Mouse (Mus musculus) midbrain, embryonic 14.5 days (tissue): ENCODE measurements around the gene Olfr461. TPM values are rescaled to one million over a fixed set of nuclear protein-coding genes. Genes with fewer than 3 reads are reported as not detected.
"Not testable (repeated sequence)": the region's sequence is repeated elsewhere in the genome, so short reads cannot be mapped to it uniquely, and the experiment has no call there.

Experiments used
- ATAC-seq: fragments of 200-750 bp; cut with Nextera tagmentation; 2 replicates; pipeline ENCODE4 v1.8.0; 2017; ENCODE audit warnings: moderate number of reproducible peaks, moderate library complexity; ENCODE audit not compliant: low FRiP score, low TSS enrichment
- DNase-seq: peaks from one replicate; pipeline ENCODE4 v3.0.0-alpha.2; 2015
- H3K27ac ChIP-seq: fragments of 300-500 bp; sonication (generic); replicated peaks from 2 replicates; pipeline ENCODE4 v1.5.1; 2014; ENCODE audit warnings: mild to moderate bottlenecking, low read depth, low read length, moderate library complexity
- H3K27me3 ChIP-seq: fragments of 300-500 bp; sonication (generic); 2 replicates; pipeline ENCODE4 v1.6.1; 2014; ENCODE audit warnings: low read length, control low read depth, mixed read lengths; ENCODE audit not compliant: control insufficient read depth, insufficient read depth
- H3K36me3 ChIP-seq: fragments of 300-500 bp; sonication (generic); 2 replicates; pipeline ENCODE4 v1.6.1; 2014; ENCODE audit warnings: low read length, control low read depth; ENCODE audit not compliant: control insufficient read depth, insufficient read depth
- H3K4me1 ChIP-seq: fragments of 300-500 bp; sonication (generic); 2 replicates; pipeline ENCODE4 v1.6.1; 2014; ENCODE audit warnings: mild to moderate bottlenecking, antibody characterized with exemption, low read length, control low read depth; ENCODE audit not compliant: control insufficient read depth, insufficient read depth
- H3K4me2 ChIP-seq: fragments of 300-500 bp; sonication (generic); 2 replicates; pipeline ENCODE4 v1.6.1; 2014; ENCODE audit warnings: mild to moderate bottlenecking, low read length, moderate library complexity
- H3K4me3 ChIP-seq: fragments of 300-500 bp; sonication (generic); replicated peaks from 2 replicates; pipeline ENCODE4 v1.5.1; 2014; ENCODE audit warnings: low read depth, low read length
- H3K9ac ChIP-seq: fragments of 300-500 bp; sonication (generic); replicated peaks from 2 replicates; pipeline ENCODE4 v1.6.1; 2014; ENCODE audit warnings: mild to moderate bottlenecking, low read length, moderate library complexity
- H3K9me3 ChIP-seq: fragments of 300-500 bp; sonication (generic); 2 replicates; pipeline ENCODE4 v1.6.1; 2016; ENCODE audit warnings: low read length, control low read depth, mixed read lengths; ENCODE audit not compliant: control insufficient read depth
- WGBS: fragments of 180-500 bp; shearing (Covaris S2); extraction: QIAGEN DNeasy Blood & Tissue Kit; methylation state at CpG from one replicate; pipeline ENCODE4 v1.1.7; 2014; 5-methylcytosine and 5-hydroxymethylcytosine counted together
- polyA plus RNA-seq: library from polyadenylated mRNA; unstranded; fragments of >200 nt; fragmentation: Nextera tagmentation; extraction: Ambion mirVana; gene quantifications from 2 replicates; pipeline ENCODE4 v1.2.1, GENCODE M21; 2014

The Olfr461 gene
- polyA plus RNA-seq: 0.15 and 0.16 TPM in 2 replicates

GRCm38 (mm10) chr6:40554950-40555349, at the start of gene Olfr461:
TSS of gene Olfr461 (minus strand) at chr6:40555050.
- ATAC-seq (no peak), DNase-seq (no peak)
- H3K4me2 ChIP-seq: no peak within 1 kb of the TSS
- no peak within 1 kb of the TSS for H3K4me3 ChIP-seq
- 83% methylated on average over 2 of the region's 2 CpGs for WGBS
- no peak within 1 kb of the TSS for H3K9ac ChIP-seq
- no peaks in the 10 kb centered on the region for H3K9me3 ChIP-seq
- no peaks in the 10 kb centered on the region for H3K4me1 ChIP-seq
- H3K27ac ChIP-seq: no peak within 1 kb of the TSS
- H3K27me3 ChIP-seq: no peaks in the 10 kb centered on the region
- no peaks in the 10 kb centered on the region for H3K36me3 ChIP-seq

- not testable (repeated sequence) for H3K4me1 ChIP-seq, H3K4me2 ChIP-seq, H3K4me3 ChIP-seq, H3K36me3 ChIP-seq, ATAC-seq, DNase-seq, H3K27me3 ChIP-seq, H3K27ac ChIP-seq, H3K9me3 ChIP-seq, H3K9ac ChIP-seq
- WGBS: 28% methylated on average over 4 of the region's 4 CpGs
Observed at GRCm38 (mm10) chr6:40598546-40598945, 43.7 kb upstream of the Olfr461 start.

GRCm38 (mm10) chr6:40594804-40595550, 40.1 kb upstream of the Olfr461 start:
- Histone ChIP-seq H3K27ac (no peak overlapping the region), H3K9ac (no peak overlapping the region), H3K9me3 (no peaks in the 10 kb centered on the region), H3K4me3 (no peak overlapping the region), H3K36me3 (no peaks in the 10 kb centered on the region), H3K4me2 (no peak overlapping the region), H3K27me3 (no peaks in the 10 kb centered on the region), H3K4me1 (no peaks in the 10 kb centered on the region)
- no peak for ATAC-seq
- 80% methylated on average over 3 of the region's 3 CpGs for WGBS
- DNase-seq: no peak

GRCm38 (mm10) chr6:40588346-40588745, 33.5 kb upstream of the Olfr461 start:
- no peak overlapping the region for H3K9ac ChIP-seq
- H3K4me2 ChIP-seq: no peak overlapping the region
- no peaks in the 10 kb centered on the region for H3K27me3 ChIP-seq
- no peak overlapping the region for H3K4me3 ChIP-seq
- no peak overlapping the region for H3K27ac ChIP-seq
- WGBS: 94% methylated on average over 2 of the region's 2 CpGs
- ATAC-seq: no peak
- DNase-seq: no peak
- H3K4me1 ChIP-seq: no peaks in the 10 kb centered on the region
- no peaks in the 10 kb centered on the region for H3K36me3 ChIP-seq
- no peaks in the 10 kb centered on the region for H3K9me3 ChIP-seq

GRCm38 (mm10) chr6:40585645-40586044, 30.8 kb upstream of the Olfr461 start, which contains the start of gene Clec5a:
TSS of gene Clec5a (minus strand) at chr6:40585821.
- Histone ChIP-seq H3K4me2 (no peak within 1 kb of the TSS), H3K27ac (no peak within 1 kb of the TSS), H3K36me3 (no peaks in the 10 kb centered on the region), H3K9me3 (no peaks in the 10 kb centered on the region), H3K4me1 (no peaks in the 10 kb centered on the region), H3K4me3 (no peak within 1 kb of the TSS), H3K9ac (no peak within 1 kb of the TSS), H3K27me3 (no peaks in the 10 kb centered on the region)
- 87% methylated on average over 5 of the region's 5 CpGs for WGBS
- ATAC-seq (no peak), DNase-seq (no peak)

GRCm38 (mm10) chr6:40584336-40584735, 29.5 kb upstream of the Olfr461 start:
- H3K27me3 ChIP-seq: no peaks in the 10 kb centered on the region
- H3K4me1 ChIP-seq: no peaks in the 10 kb centered on the region
- H3K27ac ChIP-seq: no peak overlapping the region
- WGBS: 93% methylated on average over 6 of the region's 6 CpGs
- no peak overlapping the region for H3K4me3 ChIP-seq
- no peak overlapping the region for H3K4me2 ChIP-seq
- ATAC-seq (no peak), DNase-seq (no peak)
- no peaks in the 10 kb centered on the region for H3K9me3 ChIP-seq
- no peak overlapping the region for H3K9ac ChIP-seq
- H3K36me3 ChIP-seq: no peaks in the 10 kb centered on the region

DNA sequence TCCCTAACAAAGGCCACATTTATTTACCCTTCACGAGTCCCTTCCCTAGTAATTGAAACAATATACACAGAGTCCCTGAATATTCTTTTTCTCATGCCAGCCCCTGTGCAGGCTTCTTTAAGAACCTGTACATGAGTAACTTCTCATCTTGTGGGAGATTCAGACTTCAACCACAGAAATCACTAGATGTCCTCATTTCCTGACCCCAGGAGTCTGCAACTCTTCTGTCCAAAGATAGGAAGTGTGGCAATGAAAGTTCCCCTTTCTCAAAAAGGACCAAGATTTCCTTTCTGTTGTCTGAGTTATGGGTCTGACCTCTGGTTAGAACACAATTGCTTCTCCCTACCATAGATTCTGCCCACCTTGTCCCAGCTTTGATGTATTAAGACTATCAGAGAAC, 21.5 kb upstream of the Olfr461 start:
- DNase-seq (no peak), ATAC-seq (no peak)
- Histone ChIP-seq H3K4me1 (no peaks in the 10 kb centered on the region), H3K9ac (no peak overlapping the region), H3K27me3 (no peaks in the 10 kb centered on the region), H3K27ac (no peak overlapping the region), H3K4me3 (no peak overlapping the region), H3K9me3 (no peaks in the 10 kb centered on the region), H3K36me3 (no peaks in the 10 kb centered on the region), H3K4me2 (no peak overlapping the region)
- 85% methylated on average over 1 of the region's 1 CpGs for WGBS

DNA sequence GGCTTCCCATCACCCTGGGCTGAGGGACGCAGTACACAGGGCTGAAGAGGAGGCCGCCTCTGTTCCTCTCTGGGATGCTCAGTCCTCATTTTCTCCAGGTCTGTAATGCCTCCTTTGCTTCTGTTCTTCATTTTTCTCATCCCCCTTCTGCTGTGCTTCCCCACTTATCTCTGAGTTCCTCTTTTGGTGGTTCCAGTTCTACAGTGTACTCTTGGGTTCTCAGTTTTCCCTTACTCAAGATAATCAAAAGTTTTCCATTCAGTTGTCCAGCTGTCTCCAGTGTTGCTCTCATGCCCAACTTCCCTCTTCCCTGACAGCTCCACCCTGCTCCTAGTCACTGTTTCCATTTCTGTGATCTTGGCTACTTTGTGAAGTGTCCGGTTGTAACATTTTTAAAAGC, 18.8 kb upstream of the Olfr461 start:
- no peak overlapping the region for H3K4me3 ChIP-seq
- H3K4me2 ChIP-seq: no peak overlapping the region
- WGBS: 86% methylated on average over 3 of the region's 3 CpGs
- H3K9ac ChIP-seq: no peak overlapping the region
- no peak for ATAC-seq
- H3K9me3 ChIP-seq: no peaks in the 10 kb centered on the region
- no peaks in the 10 kb centered on the region for H3K36me3 ChIP-seq
- H3K27me3 ChIP-seq: no peaks in the 10 kb centered on the region
- DNase-seq: no peak
- H3K27ac ChIP-seq: no peak overlapping the region
- no peaks in the 10 kb centered on the region for H3K4me1 ChIP-seq

GRCm38 (mm10) chr6:40569187-40569586, 14.3 kb upstream of the Olfr461 start, which contains the start of gene Olfr460:
TSS of gene Olfr460 (plus strand) at chr6:40569487.
- Histone ChIP-seq H3K4me1 (no peaks in the 10 kb centered on the region), H3K4me2 (no peak within 1 kb of the TSS), H3K27ac (no peak within 1 kb of the TSS), H3K36me3 (no peaks in the 10 kb centered on the region), H3K4me3 (no peak within 1 kb of the TSS), H3K9me3 (no peaks in the 10 kb centered on the region), H3K9ac (no peak within 1 kb of the TSS), H3K27me3 (no peaks in the 10 kb centered on the region)
- WGBS: 93% methylated on average over 3 of the region's 3 CpGs
- no peak for DNase-seq
- no peak for ATAC-seq
